Mouse (Mus musculus) stomach, postnatal 0 days (tissue): ENCODE data around the gene Zbtb16.

Experiments used
- CTCF ChIP-seq: IDR thresholded peaks from 2 replicates; pipeline ENCODE4 v1.5.1; 2016; ENCODE audit warnings: antibody characterized with exemption, low read depth, mild to moderate bottlenecking, moderate library complexity
- EP300 ChIP-seq: optimal IDR thresholded peaks from 2 replicates; pipeline ENCODE3; 2016; ENCODE audit warnings: antibody characterized with exemption

DNA sequence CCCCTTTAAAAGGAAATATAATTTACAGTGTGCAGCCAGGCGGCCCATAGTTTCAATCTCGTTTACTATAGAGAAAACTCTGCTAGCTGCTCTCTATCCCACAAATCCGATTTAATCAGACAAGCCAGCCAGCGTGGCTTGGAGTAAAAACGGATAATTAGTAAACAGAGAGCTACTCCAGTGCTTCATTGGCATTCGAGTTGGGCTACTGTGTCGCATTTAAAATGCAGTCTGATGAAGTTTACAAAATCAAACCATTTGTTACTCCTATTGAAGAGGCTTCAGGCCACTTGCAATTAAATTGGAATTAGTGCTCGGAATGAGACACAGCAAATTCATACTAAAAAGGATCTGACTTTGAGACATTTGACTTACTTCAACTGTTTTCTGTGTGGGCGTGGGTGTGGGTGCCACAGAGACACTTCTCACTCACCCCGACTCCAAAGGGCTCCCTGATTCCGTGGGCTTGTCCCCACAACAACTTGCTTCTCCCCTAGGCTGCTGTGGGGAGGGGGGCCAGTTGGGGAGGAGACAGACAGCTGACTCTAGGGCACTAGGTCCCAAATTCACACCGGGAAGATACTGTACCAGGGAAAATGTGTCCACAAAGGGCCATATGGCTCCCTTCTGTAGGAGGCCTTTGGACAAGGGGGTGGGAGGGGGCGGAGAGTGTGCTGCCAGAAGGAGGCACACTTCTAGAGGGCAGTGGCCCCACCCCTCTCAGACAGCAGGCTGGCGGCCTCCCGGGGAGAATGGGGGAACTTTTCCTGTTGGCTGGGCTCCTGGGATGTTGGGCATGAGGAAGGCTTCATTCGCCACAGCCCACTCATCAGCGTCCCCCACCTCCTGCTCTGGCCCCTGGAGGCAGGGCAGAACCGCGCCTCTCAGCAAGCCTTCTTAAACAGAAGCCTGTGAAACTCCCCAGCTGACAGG, 157.3 kb downstream of the Zbtb16 start:
- TF ChIP-seq CTCF (peak; percentile 49), EP300 (no peak)
